Mouse (Mus musculus): ENCODE data around the gene Ssmem1.

Ssmem1 gene

DNA sequence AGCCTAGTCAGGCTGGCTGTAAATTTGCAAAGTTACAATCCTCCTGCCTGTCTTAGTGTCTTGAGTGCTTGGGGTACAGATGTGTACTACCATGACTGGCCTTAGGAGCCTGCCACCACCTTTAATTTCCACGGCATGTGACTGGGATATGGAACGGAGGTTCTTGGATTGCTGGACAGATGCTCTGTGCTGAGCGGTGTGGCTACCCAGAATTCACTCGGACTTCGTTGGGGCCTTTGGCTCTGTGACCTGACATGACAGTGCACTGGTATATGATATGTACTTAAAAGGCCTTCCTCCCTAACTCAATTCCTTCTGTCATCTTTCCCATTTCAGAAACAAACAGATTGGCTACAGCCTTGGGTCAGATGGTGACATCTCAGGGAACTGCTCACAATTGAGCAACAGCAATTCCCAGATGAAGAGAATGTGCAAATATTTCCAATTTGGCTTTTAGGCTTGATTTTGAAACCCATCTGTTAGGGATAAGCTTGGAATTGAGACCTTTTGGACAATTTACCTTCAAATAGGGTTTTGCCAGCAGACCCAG lies 45.0 kb downstream of the Ssmem1 start:
- DNase-seq (ENCODE audit: low spot score), result no peak

- DNase-seq (ENCODE audit: low spot score), result no peak
These were observed 46.4 kb downstream of the Ssmem1 start for GRCm38 (mm10) chr6:30556080-30556479.

DNA sequence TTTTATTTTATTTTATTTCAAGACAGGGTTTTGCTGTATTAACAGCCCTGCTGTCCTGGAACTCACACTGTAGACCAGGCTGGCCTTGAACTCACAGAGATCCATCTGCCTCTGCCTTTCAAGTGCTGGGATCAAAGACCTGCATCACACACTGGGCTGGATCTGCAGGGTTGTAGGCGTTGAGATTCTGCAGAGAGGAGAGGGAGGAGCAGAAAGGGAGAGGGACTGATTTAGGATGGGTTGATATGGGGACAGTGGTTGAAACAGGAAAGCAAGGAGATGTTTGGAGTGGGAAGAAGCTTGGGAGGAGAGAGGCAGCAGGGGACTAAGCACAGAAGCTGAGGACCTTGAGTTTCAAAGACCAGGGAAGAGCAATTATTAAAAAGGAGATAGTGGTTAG lies 50.1 kb downstream of the Ssmem1 start:
- DNase-seq (ENCODE audit: low spot score), result no peak

DNA sequence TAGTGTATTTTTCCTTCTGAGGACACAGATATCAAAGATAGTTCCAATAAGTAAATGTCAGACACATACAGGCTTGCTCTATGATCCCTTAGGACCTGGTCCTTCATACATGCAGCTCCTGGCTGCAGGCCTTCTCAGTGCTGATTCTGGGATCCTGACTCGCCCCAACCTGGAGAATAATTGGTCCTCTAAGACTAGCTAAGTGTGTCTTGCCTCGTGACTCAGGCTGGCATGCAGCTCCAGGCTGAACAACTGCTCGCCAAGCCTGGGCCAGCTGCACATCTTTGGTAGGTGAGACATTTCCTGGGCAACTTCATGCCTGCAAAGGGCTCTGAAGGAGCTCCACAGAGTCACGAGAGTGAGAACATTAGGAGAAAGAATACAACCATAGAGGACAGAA lies 52.5 kb downstream of the Ssmem1 start:
- DNase-seq (ENCODE audit: low spot score), result no peak

DNA sequence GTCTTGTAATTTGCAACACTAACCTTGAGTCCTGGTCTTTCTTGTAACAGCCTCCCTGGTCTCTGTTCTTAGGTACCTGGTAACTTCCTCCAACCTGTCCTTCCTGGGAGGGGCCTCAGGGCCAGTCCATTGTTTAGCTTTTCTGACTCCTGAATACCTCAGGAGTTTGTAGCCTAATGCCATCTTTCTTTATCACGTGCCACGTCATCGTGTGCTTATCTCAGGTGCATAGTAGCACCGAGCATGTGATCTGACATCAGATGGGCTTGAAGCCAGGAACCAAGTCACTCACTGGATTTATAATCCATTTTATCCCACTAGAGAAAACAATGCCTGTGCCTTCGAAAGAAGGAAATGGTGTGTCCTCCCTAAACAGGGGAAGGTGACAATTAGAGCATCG lies 53.9 kb downstream of the Ssmem1 start:
- DNase-seq (ENCODE audit: low spot score), result no peak

DNA sequence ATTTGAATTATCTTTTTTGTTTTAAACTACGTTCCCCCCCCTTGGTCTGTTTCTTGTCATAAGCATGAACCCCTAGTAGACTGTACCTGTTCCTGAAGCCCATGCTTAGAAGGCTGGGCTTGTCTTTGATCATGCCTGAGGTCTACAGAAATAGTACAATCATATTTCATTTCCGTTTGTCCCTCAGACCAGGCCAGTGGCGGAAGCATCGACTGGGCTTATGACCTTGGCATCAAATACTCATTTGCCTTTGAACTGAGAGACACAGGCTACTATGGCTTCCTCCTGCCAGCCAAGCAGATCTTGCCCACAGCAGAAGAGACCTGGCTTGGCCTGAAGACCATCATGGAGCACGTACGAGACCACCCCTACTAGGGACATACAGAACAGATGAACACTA lies 54.4 kb downstream of the Ssmem1 start:
- no peak for DNase-seq (ENCODE audit: low spot score)

- no peak for DNase-seq (ENCODE audit: low spot score)
These were observed 58.4 kb downstream of the Ssmem1 start, which contains the start of gene Cpa4 for GRCm38 (mm10) chr6:30568069-30568468. Gene Cpa4 (plus strand): TSS chr6:30568369.

GRCm38 (mm10) chr6:30569331-30569730 lies 59.7 kb downstream of the Ssmem1 start:
- DNase-seq (ENCODE audit: low spot score), result no peak
